Mouse (Mus musculus) midbrain, embryonic 12.5 days (tissue): Measurements from ENCODE around the gene Dagla. TPM values are rescaled to one million over a fixed set of nuclear protein-coding genes. Genes with fewer than 3 reads are reported as not detected.

Source experiments
- ATAC-seq: fragments of 200-750 bp; cut with Nextera tagmentation; 2 replicates; pipeline ENCODE4 v1.8.0; 2017; ENCODE audit warnings: low read depth, moderate TSS enrichment, moderate library complexity; ENCODE audit not compliant: low FRiP score
- H3K27ac ChIP-seq: fragments of 300-500 bp; sonication (generic); replicated peaks from 2 replicates; pipeline ENCODE4 v1.5.1; 2016; ENCODE audit warnings: mild to moderate bottlenecking
- H3K27me3 ChIP-seq: fragments of 300-500 bp; sonication (generic); 2 replicates; pipeline ENCODE4 v1.6.1; 2016; ENCODE audit warnings: mild to moderate bottlenecking
- H3K36me3 ChIP-seq: fragments of 300-500 bp; sonication (generic); 2 replicates; pipeline ENCODE4 v1.6.1; 2016
- H3K4me1 ChIP-seq: fragments of 300-500 bp; sonication (generic); 2 replicates; pipeline ENCODE4 v1.6.1; 2016
- H3K4me2 ChIP-seq: fragments of 300-500 bp; sonication (generic); replicated peaks from 2 replicates; pipeline ENCODE4 v1.6.1; 2016; ENCODE audit warnings: mild to moderate bottlenecking, moderate library complexity
- H3K4me3 ChIP-seq: fragments of 300-500 bp; sonication (generic); 2 replicates; pipeline ENCODE4 v1.5.1; 2016; ENCODE audit warnings: mild to moderate bottlenecking
- H3K9ac ChIP-seq: fragments of 300-500 bp; sonication (generic); replicated peaks from 2 replicates; pipeline ENCODE4 v1.6.1; 2016; ENCODE audit warnings: mild to moderate bottlenecking, moderate library complexity
- H3K9me3 ChIP-seq: fragments of 300-500 bp; sonication (generic); 2 replicates; pipeline ENCODE4 v1.6.1; 2016; ENCODE audit warnings: mild to moderate bottlenecking
- WGBS: fragments of 180-500 bp; shearing (Covaris S2); methylation state at CpG from one replicate; pipeline ENCODE4 v1.1.7; 2016; 5-methylcytosine and 5-hydroxymethylcytosine counted together
- polyA plus RNA-seq: library from polyadenylated mRNA; unstranded; fragments of >200 nt; fragmentation: Nextera tagmentation; extraction: Ambion mirVana; gene quantifications from 2 replicates; pipeline ENCODE4 v1.2.1, GENCODE M21; 2016

Gene Dagla
- polyA plus RNA-seq, 1 experiment from 2014 or later: 4.4 TPM

DNA sequence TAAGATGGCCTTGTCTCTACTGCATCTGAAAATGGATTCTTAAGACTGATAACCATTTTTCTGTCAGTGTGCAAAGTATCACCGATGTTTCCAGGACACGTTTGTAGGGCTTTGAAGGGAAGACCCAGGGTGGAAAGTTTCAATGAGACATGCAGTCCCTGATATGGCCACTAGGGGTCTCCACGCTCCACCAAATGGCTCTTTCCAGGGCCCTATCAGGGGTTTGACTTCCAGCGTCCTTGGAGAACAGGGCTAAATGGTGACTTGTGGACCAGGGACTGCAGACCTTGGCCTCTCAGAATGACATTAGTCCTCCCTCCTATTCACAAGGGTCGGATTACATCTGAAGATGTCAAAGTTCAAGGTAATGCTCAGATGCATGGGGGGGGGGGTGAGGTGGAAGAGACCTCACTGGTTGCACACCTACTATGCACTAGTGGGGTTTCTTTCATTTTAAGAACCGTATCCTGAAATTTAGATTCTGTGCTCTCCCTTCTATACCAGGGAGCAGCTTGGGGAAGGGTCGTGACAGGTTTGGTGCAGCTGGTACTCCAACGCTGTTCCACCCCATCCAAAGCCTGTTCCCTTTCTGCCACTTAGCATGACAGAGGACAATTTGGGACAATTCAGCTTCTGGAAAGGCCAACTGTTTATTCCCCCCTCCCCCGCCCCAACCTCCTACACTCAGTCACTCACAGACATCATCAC is 29.0 kb upstream of the Dagla start:
- no peaks in the 10 kb centered on the region for H3K36me3 ChIP-seq
- no peak overlapping the region for H3K9ac ChIP-seq
- no peak overlapping the region for H3K4me2 ChIP-seq
- ATAC-seq: peak; percentile 81
- H3K27ac ChIP-seq: no peak overlapping the region
- 33% methylated on average over 9 of the region's 9 CpGs for WGBS
- H3K4me1 ChIP-seq: 0 out of 2 replicates have a peak, but pooled peaks cover 5% of the 10 kb centered on the region
- no peaks in the 10 kb centered on the region for H3K9me3 ChIP-seq
- peaks cover 36% of the 10 kb centered on the region for H3K27me3 ChIP-seq
- no peak overlapping the region for H3K4me3 ChIP-seq

DNA sequence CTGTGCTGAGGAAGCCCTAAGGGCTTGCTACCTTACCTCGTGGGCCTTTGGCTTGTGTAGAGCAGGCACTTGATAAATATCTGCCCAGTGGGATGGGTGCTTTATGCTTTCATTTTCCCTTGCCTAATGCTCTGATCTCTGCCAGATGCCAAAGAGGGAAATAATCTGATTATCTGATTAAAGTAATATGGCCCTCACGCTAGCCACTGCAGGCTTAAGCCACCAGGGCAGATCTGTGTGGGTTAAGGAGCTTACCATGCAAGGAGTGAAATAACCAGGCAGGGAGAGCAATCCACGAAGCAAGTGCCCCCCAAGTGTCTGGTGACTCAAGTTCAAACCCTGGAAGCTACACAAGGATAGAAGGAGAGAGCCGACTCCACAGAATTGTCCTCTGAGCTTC is 27.0 kb upstream of the Dagla start:
- 47% methylated on average over 4 of the region's 4 CpGs for WGBS
- Histone ChIP-seq H3K4me1 (no peaks in the 10 kb centered on the region), H3K4me2 (no peak overlapping the region), H3K9ac (no peak overlapping the region), H3K27me3 (peaks cover 26% of the 10 kb centered on the region), H3K9me3 (no peaks in the 10 kb centered on the region), H3K4me3 (no peak overlapping the region), H3K36me3 (no peaks in the 10 kb centered on the region), H3K27ac (no peak overlapping the region)
- ATAC-seq: no peak

DNA sequence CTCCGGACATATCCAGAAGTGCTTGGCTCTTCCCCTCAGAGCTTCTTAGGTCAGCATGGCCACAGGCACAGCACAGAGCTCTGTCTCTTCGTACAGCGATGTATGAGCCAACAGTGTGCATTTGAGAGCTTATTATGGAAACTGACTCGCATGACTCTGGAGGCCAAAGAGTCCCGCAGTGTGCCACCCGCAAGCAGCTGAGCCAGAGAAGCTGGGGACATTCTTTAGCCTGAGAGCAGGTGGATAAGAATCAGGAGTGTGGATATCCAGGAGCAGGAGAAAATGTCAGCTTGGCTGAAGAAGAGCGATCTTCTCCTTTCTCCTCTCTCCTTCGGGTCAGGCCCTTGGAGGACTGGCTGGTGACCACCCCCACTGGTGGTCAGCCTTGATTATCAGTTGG is 24.4 kb upstream of the Dagla start:
- no peak overlapping the region for H3K9ac ChIP-seq
- H3K9me3 ChIP-seq: no peaks in the 10 kb centered on the region
- no peak overlapping the region for H3K4me2 ChIP-seq
- 89% methylated on average over 8 of the region's 8 CpGs for WGBS
- H3K36me3 ChIP-seq: no peaks in the 10 kb centered on the region
- no peaks in the 10 kb centered on the region for H3K4me1 ChIP-seq
- no peak overlapping the region for H3K27ac ChIP-seq
- peaks cover 19% of the 10 kb centered on the region for H3K27me3 ChIP-seq
- H3K4me3 ChIP-seq: no peak overlapping the region
- no peak for ATAC-seq

DNA sequence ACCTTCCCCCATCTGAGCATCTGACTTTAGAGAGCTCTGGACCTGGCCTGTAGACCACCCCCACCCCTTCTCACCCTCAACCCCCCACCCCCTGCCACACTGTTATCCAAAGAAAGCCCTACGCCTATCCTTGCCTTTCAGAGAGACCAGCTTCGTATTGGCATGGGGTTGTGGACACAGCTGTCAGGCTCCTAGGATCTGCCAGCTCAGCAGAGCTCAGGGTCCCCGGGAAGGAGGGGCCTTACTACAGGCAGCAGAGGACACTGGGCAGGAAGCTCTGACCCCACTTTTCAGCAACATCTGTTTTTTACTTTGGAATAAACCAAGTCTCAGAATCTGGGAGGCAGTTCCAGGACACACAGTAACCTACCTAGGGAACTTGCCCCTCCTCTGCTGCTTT is 21.9 kb upstream of the Dagla start:
- H3K4me2 ChIP-seq: no peak overlapping the region
- no peak overlapping the region for H3K4me3 ChIP-seq
- no peaks in the 10 kb centered on the region for H3K36me3 ChIP-seq
- 64% methylated on average over 3 of the region's 3 CpGs for WGBS
- no peaks in the 10 kb centered on the region for H3K9me3 ChIP-seq
- ATAC-seq: no peak
- 0 out of 2 replicates have a peak, but pooled peaks cover 5% of the 10 kb centered on the region for H3K27me3 ChIP-seq
- H3K9ac ChIP-seq: no peak overlapping the region
- no peak overlapping the region for H3K27ac ChIP-seq
- H3K4me1 ChIP-seq: peaks cover 9% of the 10 kb centered on the region

DNA sequence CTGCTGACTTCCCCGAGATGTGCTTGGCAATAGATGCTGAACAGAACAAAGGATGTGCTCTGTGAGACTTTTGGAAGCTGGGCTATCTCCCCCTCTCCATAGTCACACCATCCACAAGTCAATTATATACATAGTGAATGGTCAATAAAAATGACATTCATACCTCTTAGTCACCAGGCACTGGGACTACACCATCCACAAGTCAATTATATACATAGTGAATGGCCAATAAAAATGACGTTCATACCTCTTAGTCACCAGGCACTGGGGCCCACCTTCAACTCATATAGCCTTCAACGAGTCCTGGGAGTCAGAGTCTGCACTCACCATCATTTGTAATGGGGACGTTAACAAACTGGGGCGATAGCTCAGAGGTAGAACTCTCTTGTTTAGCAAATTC is 19.2 kb upstream of the Dagla start:
- peaks cover 9% of the 10 kb centered on the region for H3K4me1 ChIP-seq
- H3K4me2 ChIP-seq: no peak overlapping the region
- 0 out of 2 replicates have a peak, but pooled peaks cover 16% of the 10 kb centered on the region for H3K27me3 ChIP-seq
- 75% methylated on average over 5 of the region's 5 CpGs for WGBS
- no peaks in the 10 kb centered on the region for H3K36me3 ChIP-seq
- no peak overlapping the region for H3K4me3 ChIP-seq
- no peaks in the 10 kb centered on the region for H3K9me3 ChIP-seq
- ATAC-seq: no peak
- no peak overlapping the region for H3K9ac ChIP-seq
- H3K27ac ChIP-seq: no peak overlapping the region

DNA sequence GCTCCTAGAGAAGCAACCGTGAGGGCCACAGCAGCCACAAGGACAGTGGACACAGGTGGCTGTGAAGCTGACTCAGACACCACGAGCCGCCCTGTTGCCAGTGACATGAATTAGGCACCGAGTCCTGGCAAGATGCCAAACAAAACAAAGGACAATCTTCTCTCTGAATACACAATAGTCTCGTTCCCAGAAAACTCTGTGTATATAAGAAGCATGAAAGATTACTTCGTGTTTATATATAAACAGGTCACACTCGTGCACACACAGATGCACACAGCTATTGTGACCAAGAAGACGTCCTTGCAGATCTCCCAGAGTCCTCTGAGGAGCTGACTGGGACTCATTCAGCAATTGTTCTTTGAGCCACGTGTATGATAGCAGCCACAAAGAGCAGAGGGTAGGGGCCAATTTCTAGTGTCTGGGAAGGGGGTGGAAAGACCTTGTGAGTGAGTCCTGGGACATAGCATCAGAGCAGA is 18.7 kb upstream of the Dagla start:
- Histone ChIP-seq H3K27me3 (0 out of 2 replicates have a peak, but pooled peaks cover 16% of the 10 kb centered on the region), H3K4me2 (no peak overlapping the region), H3K27ac (no peak overlapping the region), H3K4me3 (no peak overlapping the region), H3K9me3 (no peaks in the 10 kb centered on the region), H3K36me3 (no peaks in the 10 kb centered on the region), H3K9ac (no peak overlapping the region), H3K4me1 (peaks cover 9% of the 10 kb centered on the region)
- 0 out of 2 replicates have a peak, but pooled peaks have one; percentile 19 for ATAC-seq
- 32% methylated on average over 9 of the region's 9 CpGs for WGBS

DNA sequence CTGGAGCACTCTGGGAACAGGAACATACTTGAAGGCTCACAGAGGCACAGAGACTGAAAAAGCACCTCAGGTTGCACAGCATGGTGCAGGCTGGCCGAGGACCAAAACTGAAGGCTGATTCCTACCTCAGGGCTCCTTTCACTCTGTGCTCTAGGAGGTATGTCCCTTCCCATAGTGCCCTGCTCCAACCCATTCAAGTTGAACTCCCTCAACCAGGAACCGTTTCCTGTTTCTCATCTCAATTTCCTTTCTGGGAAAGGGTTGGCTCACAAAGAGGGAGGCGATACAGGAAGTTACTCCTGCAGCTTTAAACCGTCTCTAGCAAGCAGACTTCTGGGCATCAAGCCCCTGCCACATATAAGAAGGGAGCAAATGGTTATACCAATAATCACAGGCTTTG is 13.1 kb upstream of the Dagla start:
- no peak overlapping the region for H3K4me3 ChIP-seq
- ATAC-seq: no peak
- H3K4me2 ChIP-seq: no peak overlapping the region
- H3K36me3 ChIP-seq: no peaks in the 10 kb centered on the region
- H3K27me3 ChIP-seq: peaks cover 11% of the 10 kb centered on the region; the same call in 1 of the 2 replicates
- H3K27ac ChIP-seq: no peak overlapping the region
- no peak overlapping the region for H3K9ac ChIP-seq
- H3K4me1 ChIP-seq: no peaks in the 10 kb centered on the region
- WGBS: 68% methylated on average over 4 of the region's 4 CpGs
- no peaks in the 10 kb centered on the region for H3K9me3 ChIP-seq

DNA sequence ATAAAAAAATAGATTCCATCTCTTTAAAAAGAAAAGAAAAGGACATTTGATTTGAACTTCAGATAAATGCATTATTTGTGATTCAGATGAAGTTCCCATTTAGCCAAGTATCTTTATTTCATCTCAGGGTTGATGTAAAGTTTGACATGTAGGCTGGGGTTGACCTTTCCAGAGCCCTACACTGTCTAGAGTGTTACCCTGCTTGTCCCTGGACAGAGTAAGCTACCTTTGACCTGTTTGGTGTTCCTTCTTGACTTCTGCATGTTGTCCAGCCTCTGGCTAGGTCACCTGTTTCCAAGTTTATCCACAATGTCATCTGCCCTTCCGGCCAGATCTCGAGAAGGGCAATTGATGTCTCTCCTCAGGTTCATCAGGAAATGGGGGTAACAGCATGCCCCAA is 12.7 kb upstream of the Dagla start:
- H3K27ac ChIP-seq: no peak overlapping the region
- H3K9me3 ChIP-seq: no peaks in the 10 kb centered on the region
- no peak overlapping the region for H3K4me2 ChIP-seq
- H3K9ac ChIP-seq: no peak overlapping the region
- 89% methylated on average over 2 of the region's 2 CpGs for WGBS
- H3K4me3 ChIP-seq: no peak overlapping the region
- H3K36me3 ChIP-seq: no peaks in the 10 kb centered on the region
- ATAC-seq: no peak
- H3K4me1 ChIP-seq: no peaks in the 10 kb centered on the region
- peaks cover 11% of the 10 kb centered on the region; the same call in 1 of the 2 replicates for H3K27me3 ChIP-seq

DNA sequence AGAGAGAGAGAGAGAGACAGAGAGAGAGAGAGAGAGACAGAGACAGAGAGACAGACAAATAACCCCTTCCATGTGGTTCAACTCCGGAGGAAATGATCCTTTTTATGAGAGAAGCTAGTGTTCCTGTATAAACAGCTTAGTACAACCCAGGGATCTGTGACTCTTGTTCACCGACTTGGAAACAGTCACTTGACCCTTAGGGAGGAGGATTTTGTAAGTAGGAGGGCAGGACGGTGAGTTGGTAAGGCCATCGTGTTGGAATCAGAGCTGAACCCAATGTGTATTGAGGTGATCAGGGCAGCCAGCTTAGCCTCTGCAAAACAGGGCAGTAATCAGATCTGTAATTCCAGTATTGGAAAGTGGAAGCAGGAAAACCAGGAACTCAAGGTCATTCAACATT is 12.3 kb upstream of the Dagla start:
- Histone ChIP-seq H3K27me3 (peaks cover 13% of the 10 kb centered on the region; the same call in 1 of the 2 replicates), H3K4me3 (no peak overlapping the region), H3K9ac (no peak overlapping the region), H3K4me1 (no peaks in the 10 kb centered on the region), H3K36me3 (no peaks in the 10 kb centered on the region), H3K9me3 (no peaks in the 10 kb centered on the region), H3K4me2 (no peak overlapping the region), H3K27ac (no peak overlapping the region)
- WGBS: 64% methylated on average over 4 of the region's 4 CpGs
- ATAC-seq: no peak

DNA sequence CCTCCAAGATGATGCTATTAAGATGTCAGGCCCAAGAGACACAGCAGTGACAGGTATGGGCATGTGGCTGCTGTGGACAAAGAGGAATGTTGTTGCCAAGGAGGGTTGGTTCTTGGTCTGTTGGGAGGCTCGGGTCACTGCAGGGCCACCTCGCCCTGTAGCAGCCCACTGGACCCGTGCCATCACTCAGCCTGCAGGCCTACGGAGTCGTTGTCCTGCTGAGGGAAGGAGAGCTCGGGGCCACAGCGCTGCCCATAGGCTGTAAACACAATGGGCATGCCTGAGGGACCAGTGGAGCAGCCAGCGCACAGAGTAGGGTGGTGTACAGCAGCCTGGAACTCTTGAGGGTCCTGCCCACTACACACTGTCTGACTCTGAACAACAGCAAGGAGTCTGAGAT is 7.4 kb upstream of the Dagla start:
- no peaks in the 10 kb centered on the region for H3K4me1 ChIP-seq
- no peak overlapping the region for H3K4me2 ChIP-seq
- ATAC-seq: no peak
- H3K27me3 ChIP-seq: peaks cover 12% of the 10 kb centered on the region; the same call in 1 of the 2 replicates
- 76% methylated on average over 8 of the region's 8 CpGs for WGBS
- H3K27ac ChIP-seq: no peak overlapping the region
- no peak overlapping the region for H3K4me3 ChIP-seq
- no peaks in the 10 kb centered on the region for H3K9me3 ChIP-seq
- H3K9ac ChIP-seq: no peak overlapping the region
- H3K36me3 ChIP-seq: no peaks in the 10 kb centered on the region

DNA sequence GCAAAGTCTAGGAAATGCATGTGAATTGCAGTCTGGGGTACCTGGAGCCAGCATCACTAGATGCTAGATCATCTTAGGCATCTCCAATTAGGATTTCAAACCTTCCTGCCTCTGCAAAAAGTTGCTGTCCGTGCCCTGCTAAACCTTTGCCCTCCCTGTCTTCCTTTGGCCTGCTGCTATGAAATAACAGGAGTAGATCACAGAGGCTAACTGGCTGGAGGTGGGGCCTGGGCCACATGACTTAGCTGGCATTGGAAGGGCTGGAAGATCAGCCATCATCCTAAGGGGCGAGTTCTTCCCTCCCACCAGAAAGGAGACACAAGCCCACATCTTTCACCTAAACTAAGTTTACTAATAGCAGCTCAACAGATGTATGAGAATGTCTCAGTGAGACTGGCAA is 4.3 kb upstream of the Dagla start:
- H3K9me3 ChIP-seq: no peaks in the 10 kb centered on the region
- no peaks in the 10 kb centered on the region for H3K36me3 ChIP-seq
- H3K27ac ChIP-seq: no peak overlapping the region
- peaks cover 30% of the 10 kb centered on the region for H3K27me3 ChIP-seq
- no peak overlapping the region for H3K9ac ChIP-seq
- ATAC-seq: no peak
- H3K4me1 ChIP-seq: peaks cover 8% of the 10 kb centered on the region; the same call in 1 of the 2 replicates
- no peak overlapping the region for H3K4me2 ChIP-seq
- no peak overlapping the region for H3K4me3 ChIP-seq
- 60% methylated on average over 2 of the region's 2 CpGs for WGBS

DNA sequence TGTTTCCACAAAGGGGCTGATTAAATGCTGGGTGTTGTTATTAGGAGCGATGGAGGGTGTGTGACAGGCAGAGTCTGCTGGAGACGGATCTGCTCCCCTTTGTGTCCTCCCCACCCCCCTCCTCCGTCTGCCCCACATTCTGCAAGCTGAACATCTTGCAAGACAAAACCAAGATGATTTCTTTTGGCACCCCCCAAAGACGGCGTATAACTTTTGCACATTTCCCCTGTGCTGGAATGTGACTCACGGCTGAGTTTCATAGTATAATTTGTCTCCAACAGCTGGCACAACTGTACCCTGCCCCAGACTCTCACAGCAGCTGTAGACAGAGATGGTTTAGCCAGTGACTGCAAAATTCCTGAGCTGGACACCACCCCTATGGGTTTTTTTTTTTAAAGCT is 3.3 kb upstream of the Dagla start:
- WGBS: 54% methylated on average over 6 of the region's 6 CpGs

More for the DNA sequence above, 3.3 kb upstream of the Dagla start:
- no peak overlapping the region for H3K9ac ChIP-seq
- no peak overlapping the region for H3K4me3 ChIP-seq
- no peak for ATAC-seq
- H3K9me3 ChIP-seq: no peaks in the 10 kb centered on the region
- no peaks in the 10 kb centered on the region for H3K36me3 ChIP-seq
- peaks cover 10% of the 10 kb centered on the region; the same call in 1 of the 2 replicates for H3K4me1 ChIP-seq
- peaks cover 40% of the 10 kb centered on the region for H3K27me3 ChIP-seq
- H3K4me2 ChIP-seq: no peak overlapping the region
- H3K27ac ChIP-seq: no peak overlapping the region
